Mouse (Mus musculus) forebrain, postnatal 0 days (tissue): ENCODE measurements around the gene Efnb2. TPM values are rescaled to one million over a fixed set of nuclear protein-coding genes. Genes with fewer than 3 reads are reported as not detected.

Source experiments
- ATAC-seq: fragments of 200-750 bp; cut with Nextera tagmentation; 2 replicates; pipeline ENCODE4 v1.8.0; 2017; ENCODE audit warnings: mild to moderate bottlenecking, moderate library complexity
- DNase-seq: peaks from one replicate; pipeline ENCODE4 v3.0.0-alpha.2; 2015
- H3K27ac ChIP-seq: fragments of 300-500 bp; sonication (generic); 2 replicates; pipeline ENCODE4 v1.5.1; 2014; ENCODE audit warnings: low read depth, mild to moderate bottlenecking, antibody characterized with exemption, low read length, moderate library complexity, mixed read lengths
- H3K27me3 ChIP-seq: fragments of 300-500 bp; sonication (generic); 2 replicates; pipeline ENCODE4 v1.6.1; 2014; ENCODE audit warnings: mild to moderate bottlenecking, low read length, mixed read lengths; ENCODE audit not compliant: insufficient read depth
- H3K36me3 ChIP-seq: fragments of 300-500 bp; sonication (generic); 2 replicates; pipeline ENCODE4 v1.6.1; 2014; ENCODE audit warnings: mild to moderate bottlenecking, moderate library complexity; ENCODE audit not compliant: insufficient read depth
- H3K4me1 ChIP-seq: fragments of 300-500 bp; sonication (generic); 2 replicates; pipeline ENCODE4 v1.6.1; 2014; ENCODE audit warnings: antibody characterized with exemption; ENCODE audit not compliant: insufficient read depth
- H3K4me2 ChIP-seq: fragments of 300-500 bp; sonication (generic); 2 replicates; pipeline ENCODE4 v1.6.1; 2014; ENCODE audit warnings: low read depth, mild to moderate bottlenecking, moderate library complexity
- H3K4me3 ChIP-seq: fragments of 300-500 bp; sonication (generic); 2 replicates; pipeline ENCODE4 v1.5.1; 2014; ENCODE audit warnings: low read depth, low read length, mixed read lengths
- H3K9ac ChIP-seq: fragments of 300-500 bp; sonication (generic); 2 replicates; pipeline ENCODE4 v1.6.1; 2014; ENCODE audit warnings: mild to moderate bottlenecking
- H3K9me3 ChIP-seq: fragments of 300-500 bp; sonication (generic); 2 replicates; pipeline ENCODE4 v1.6.1; 2016; ENCODE audit warnings: low read length
- CTCF ChIP-seq: sonication (generic); IDR thresholded peaks from 2 replicates; pipeline ENCODE4 v1.5.1; 2016; ENCODE audit warnings: antibody characterized with exemption, control low read depth, low read depth
- WGBS: fragments of 180-500 bp; shearing (Covaris S2); extraction: QIAGEN DNeasy Blood & Tissue Kit; methylation state at CpG from one replicate; pipeline ENCODE4 v1.1.7; 2014; 5-methylcytosine and 5-hydroxymethylcytosine counted together
- polyA plus RNA-seq: library from polyadenylated mRNA; unstranded; fragments of >200 nt; fragmentation: Nextera tagmentation; extraction: Ambion mirVana; gene quantifications from 2 replicates; pipeline ENCODE4 v1.2.1, GENCODE M21; 2015
- total RNA-seq: library from RNA; depleted of rRNA; stranded (reverse); fragments of >200 nt; gene quantifications from 2 replicates; pipeline ENCODE4 v1.2.3, GENCODE M21; 2014

The Efnb2 gene
- total and polyA plus RNA-seq, 2 experiments from 2014 or later, result 29.6 to 53.5 TPM

- Histone ChIP-seq H3K9me3 (no peaks in the 10 kb centered on the region), H3K9ac (peak overlapping the region; percentile 99), H3K27me3 (no peaks in the 10 kb centered on the region), H3K4me2 (peak overlapping the region; percentile 83), H3K27ac (peak overlapping the region; percentile 99), H3K4me1 (peaks cover 19% of the 10 kb centered on the region; the same call in 1 of the 2 replicates), H3K36me3 (no peaks in the 10 kb centered on the region), H3K4me3 (peak overlapping the region; percentile 85)
- no peak for TF ChIP-seq CTCF
- DNase-seq (peak; percentile 84), ATAC-seq (peak; percentile 83)
- WGBS, result under 1% methylated on average over 62 of the region's 68 CpGs
These were observed 28.6 kb upstream of the Efnb2 start for GRCm38 (mm10) chr8:8689454-8690145.

GRCm38 (mm10) chr8:8688823-8689453, 27.9 kb upstream of the Efnb2 start:
- peaks cover 19% of the 10 kb centered on the region; the same call in 1 of the 2 replicates for H3K4me1 ChIP-seq
- H3K27me3 ChIP-seq, result no peaks in the 10 kb centered on the region
- ATAC-seq, result no peak
- H3K27ac ChIP-seq, result no peak overlapping the region
- DNase-seq, result peak; percentile 15
- TF ChIP-seq CTCF, result no peak
- no peaks in the 10 kb centered on the region for H3K9me3 ChIP-seq
- WGBS, result 6% methylated on average over 9 of the region's 9 CpGs
- H3K4me2 ChIP-seq, result peak overlapping the region; percentile 83
- peak overlapping the region; percentile 99 for H3K9ac ChIP-seq
- H3K36me3 ChIP-seq, result no peaks in the 10 kb centered on the region
- peak overlapping the region; percentile 85 for H3K4me3 ChIP-seq

- Histone ChIP-seq H3K36me3 (peaks cover 21% of the 10 kb centered on the region), H3K4me3 (no peak overlapping the region), H3K9me3 (no peaks in the 10 kb centered on the region), H3K27ac (no peak overlapping the region), H3K4me2 (no peak overlapping the region), H3K4me1 (peaks cover 19% of the 10 kb centered on the region; the same call in 1 of the 2 replicates), H3K9ac (0 out of 2 replicates have a peak overlapping the region, but pooled peaks have one; percentile 28), H3K27me3 (no peaks in the 10 kb centered on the region)
- ATAC-seq (no peak), DNase-seq (no peak)
- WGBS, result 75% methylated on average over 2 of the region's 2 CpGs
- TF ChIP-seq CTCF, result no peak
These were observed 24.5 kb upstream of the Efnb2 start for GRCm38 (mm10) chr8:8685517-8685916.

- TF ChIP-seq CTCF, result no peak
- Histone ChIP-seq H3K27me3 (no peaks in the 10 kb centered on the region), H3K36me3 (peaks cover 34% of the 10 kb centered on the region), H3K9ac (no peak overlapping the region), H3K4me3 (no peak overlapping the region), H3K4me1 (peaks cover 11% of the 10 kb centered on the region; the same call in 1 of the 2 replicates), H3K9me3 (no peaks in the 10 kb centered on the region), H3K4me2 (no peak overlapping the region), H3K27ac (no peak overlapping the region)
- no peak for ATAC-seq
- 88% methylated on average over 3 of the region's 3 CpGs for WGBS
- no peak for DNase-seq
These were observed 21.7 kb upstream of the Efnb2 start for GRCm38 (mm10) chr8:8682697-8683096.

- TF ChIP-seq CTCF, result 0 out of 2 replicates have a peak, but pooled peaks have one; percentile 2
These were observed 17.2 kb upstream of the Efnb2 start for GRCm38 (mm10) chr8:8678236-8678635.

GRCm38 (mm10) chr8:8674864-8675263, 13.8 kb upstream of the Efnb2 start:
- no peak overlapping the region for H3K4me3 ChIP-seq
- peaks cover 24% of the 10 kb centered on the region for H3K36me3 ChIP-seq
- no peak overlapping the region for H3K27ac ChIP-seq
- no peaks in the 10 kb centered on the region for H3K27me3 ChIP-seq
- 94% methylated on average over 5 of the region's 5 CpGs for WGBS
- H3K4me1 ChIP-seq, result no peaks in the 10 kb centered on the region
- no peaks in the 10 kb centered on the region for H3K9me3 ChIP-seq
- no peak for TF ChIP-seq CTCF
- H3K9ac ChIP-seq, result no peak overlapping the region
- ATAC-seq, result no peak
- no peak for DNase-seq
- H3K4me2 ChIP-seq, result no peak overlapping the region

More at GRCm38 (mm10) chr8:8678236-8678635, 17.2 kb upstream of the Efnb2 start:
- Histone ChIP-seq H3K4me1 (no peaks in the 10 kb centered on the region), H3K9me3 (no peaks in the 10 kb centered on the region), H3K4me3 (no peak overlapping the region), H3K4me2 (no peak overlapping the region), H3K9ac (no peak overlapping the region), H3K36me3 (peaks cover 36% of the 10 kb centered on the region), H3K27me3 (no peaks in the 10 kb centered on the region), H3K27ac (no peak overlapping the region)
- DNase-seq (no peak), ATAC-seq (no peak)
- 85% methylated on average over 3 of the region's 3 CpGs for WGBS

- Histone ChIP-seq H3K27ac (peak overlapping the region; percentile 92), H3K4me3 (peak overlapping the region; percentile 93), H3K9me3 (no peaks in the 10 kb centered on the region), H3K27me3 (no peaks in the 10 kb centered on the region), H3K4me1 (no peaks in the 10 kb centered on the region), H3K36me3 (peaks cover 3% of the 10 kb centered on the region; the same call in 1 of the 2 replicates), H3K9ac (peak overlapping the region; percentile 87), H3K4me2 (peak overlapping the region; percentile 82)
- WGBS, result under 1% methylated on average over 23 of the region's 23 CpGs
- peak; percentile 88 for TF ChIP-seq CTCF
- DNase-seq (peak; percentile 96), ATAC-seq (peak; percentile 21)
These were observed 707 bp upstream of the Efnb2 start for GRCm38 (mm10) chr8:8661759-8662138.
